Mouse (Mus musculus): Measurements from ENCODE around the gene Pkd1l2.

Pkd1l2 gene

GRCm38 (mm10) chr8:117082399-117082872 is at the start of gene Pkd1l2:
Gene Pkd1l2 (minus strand): TSS chr8:117082449.
- DNase-seq (ENCODE audit: low read depth, low spot score): no peak

- DNase-seq (ENCODE audit: low read depth, low spot score): peak; percentile 32
Observed at GRCm38 (mm10) chr8:117127063-117127462, 44.8 kb upstream of the Pkd1l2 start.

GRCm38 (mm10) chr8:117126411-117126810 is 44.2 kb upstream of the Pkd1l2 start:
- no peak for DNase-seq (ENCODE audit: low read depth, low spot score)

GRCm38 (mm10) chr8:117125854-117126253 is 43.6 kb upstream of the Pkd1l2 start:
- DNase-seq (ENCODE audit: low read depth, low spot score): no peak

GRCm38 (mm10) chr8:117123850-117124633 is 41.8 kb upstream of the Pkd1l2 start:
- DNase-seq (ENCODE audit: low read depth, low spot score): no peak

- peak; percentile 87 for DNase-seq (ENCODE audit: low read depth, low spot score)
Observed at GRCm38 (mm10) chr8:117121277-117121676, 39.0 kb upstream of the Pkd1l2 start.

- DNase-seq (ENCODE audit: low read depth, low spot score): no peak
Observed at GRCm38 (mm10) chr8:117118409-117118808, 36.2 kb upstream of the Pkd1l2 start.

- no peak for DNase-seq (ENCODE audit: low read depth, low spot score)
Observed at GRCm38 (mm10) chr8:117116534-117116933, 34.3 kb upstream of the Pkd1l2 start.

GRCm38 (mm10) chr8:117115676-117116446 is 33.6 kb upstream of the Pkd1l2 start:
- DNase-seq (ENCODE audit: low read depth, low spot score): peak; percentile 13

- DNase-seq (ENCODE audit: low read depth, low spot score): no peak
Observed at GRCm38 (mm10) chr8:117115094-117115493, 32.8 kb upstream of the Pkd1l2 start.

GRCm38 (mm10) chr8:117112261-117112660 is 30.0 kb upstream of the Pkd1l2 start:
- peak; percentile 11 for DNase-seq (ENCODE audit: low read depth, low spot score)

GRCm38 (mm10) chr8:117111641-117112040 is 29.4 kb upstream of the Pkd1l2 start:
- no peak for DNase-seq (ENCODE audit: low read depth, low spot score)

- DNase-seq (ENCODE audit: low read depth, low spot score): peak; percentile 74
Observed at GRCm38 (mm10) chr8:117109801-117110390, 27.6 kb upstream of the Pkd1l2 start.

- peak; percentile 31 for DNase-seq (ENCODE audit: low read depth, low spot score)
Observed at GRCm38 (mm10) chr8:117109018-117109711, 26.9 kb upstream of the Pkd1l2 start.

- DNase-seq (ENCODE audit: low read depth, low spot score): peak; percentile 87
Observed at GRCm38 (mm10) chr8:117107533-117107932, 25.3 kb upstream of the Pkd1l2 start.

GRCm38 (mm10) chr8:117097564-117098191 is 15.4 kb upstream of the Pkd1l2 start:
- no peak for DNase-seq (ENCODE audit: low read depth, low spot score)

GRCm38 (mm10) chr8:117097051-117097563 is 14.9 kb upstream of the Pkd1l2 start:
- no peak for DNase-seq (ENCODE audit: low read depth, low spot score)

GRCm38 (mm10) chr8:117095647-117096046 is 13.4 kb upstream of the Pkd1l2 start, which contains the start of gene Bco1:
Gene Bco1 (plus strand): TSS chr8:117095854.
- DNase-seq (ENCODE audit: low read depth, low spot score): no peak

- no peak for DNase-seq (ENCODE audit: low read depth, low spot score)
Observed at GRCm38 (mm10) chr8:117094053-117094452, 11.8 kb upstream of the Pkd1l2 start.

GRCm38 (mm10) chr8:117089802-117090201 is 7.6 kb upstream of the Pkd1l2 start:
- no peak for DNase-seq (ENCODE audit: low read depth, low spot score)

GRCm38 (mm10) chr8:117087036-117087435 is 4.8 kb upstream of the Pkd1l2 start:
- no peak for DNase-seq (ENCODE audit: low read depth, low spot score)

Measured in A20 (cell line).